Mouse (Mus musculus): ENCODE results near the gene Pitpna.

GRCm38 (mm10) chr11:75658996-75659750 lies 71.3 kb downstream of the Pitpna start:
- TF ChIP-seq CTCF (IDR thresholded peaks at IDR 0.05; ENCODE audit: low read depth), result no peak
- no peak for TF ChIP-seq EP300 (IDR thresholded peaks at IDR 0.05; ENCODE audit: low read depth)

Measured in liver, postnatal 0 days (tissue).